Mouse (Mus musculus) midbrain, postnatal 0 days (tissue): ENCODE data around the gene 2200002J24Rik. TPM values are rescaled to one million over a fixed set of nuclear protein-coding genes. Genes with fewer than 3 reads are reported as not detected.

Experiments used
- ATAC-seq: fragments of 200-750 bp; cut with Nextera tagmentation; 2 replicates; pipeline ENCODE4 v1.8.0; 2017; ENCODE audit warnings: moderate number of reproducible peaks, mild to moderate bottlenecking, moderate TSS enrichment, moderate library complexity; ENCODE audit not compliant: low FRiP score
- DNase-seq: peaks from one replicate; pipeline ENCODE4 v3.0.0-alpha.2; 2015; ENCODE audit warnings: low spot score
- H3K27ac ChIP-seq: fragments of 300-500 bp; sonication (generic); 2 replicates; pipeline ENCODE4 v1.5.1; 2014; ENCODE audit warnings: low read depth, mild to moderate bottlenecking, low read length, mixed read lengths
- H3K27me3 ChIP-seq: fragments of 300-500 bp; sonication (generic); 2 replicates; pipeline ENCODE4 v1.6.1; 2014; ENCODE audit warnings: low read length, control low read depth, mixed read lengths; ENCODE audit not compliant: insufficient read depth
- H3K36me3 ChIP-seq: fragments of 300-500 bp; sonication (generic); 2 replicates; pipeline ENCODE4 v1.6.1; 2014; ENCODE audit warnings: low read length, control low read depth, mixed read lengths; ENCODE audit not compliant: insufficient read depth
- H3K4me1 ChIP-seq: fragments of 300-500 bp; sonication (generic); 2 replicates; pipeline ENCODE4 v1.6.1; 2014; ENCODE audit warnings: mild to moderate bottlenecking, control low read depth, antibody characterized with exemption, low read length, mixed read lengths; ENCODE audit not compliant: insufficient read depth
- H3K4me2 ChIP-seq: fragments of 300-500 bp; sonication (generic); 2 replicates; pipeline ENCODE4 v1.6.1; 2014; ENCODE audit warnings: low read depth, mild to moderate bottlenecking, low read length, mixed read lengths; ENCODE audit not compliant: poor library complexity, severe bottlenecking
- H3K4me3 ChIP-seq: fragments of 300-500 bp; sonication (generic); 2 replicates; pipeline ENCODE4 v1.5.1; 2014; ENCODE audit warnings: low read depth, mild to moderate bottlenecking, low read length, moderate library complexity
- H3K9ac ChIP-seq: fragments of 300-500 bp; sonication (generic); replicated peaks from 2 replicates; pipeline ENCODE4 v1.6.1; 2014; ENCODE audit warnings: mild to moderate bottlenecking, low read length, moderate library complexity, mixed read lengths; ENCODE audit not compliant: poor library complexity, severe bottlenecking
- H3K9me3 ChIP-seq: fragments of 300-500 bp; sonication (generic); 2 replicates; pipeline ENCODE4 v1.6.1; 2016; ENCODE audit warnings: low read length, control low read depth
- CTCF ChIP-seq: IDR thresholded peaks from 2 replicates; pipeline ENCODE4 v1.5.1; 2016; ENCODE audit warnings: antibody characterized with exemption, mild to moderate bottlenecking
- WGBS: fragments of 180-500 bp; shearing (Covaris S2); extraction: QIAGEN DNeasy Blood & Tissue Kit; methylation state at CpG from one replicate; pipeline ENCODE4 v1.1.7; 2014; 5-methylcytosine and 5-hydroxymethylcytosine counted together
- polyA plus RNA-seq: library from polyadenylated mRNA; unstranded; fragments of >200 nt; fragmentation: Nextera tagmentation; extraction: Ambion mirVana; gene quantifications from 2 replicates; pipeline ENCODE4 v1.2.1, GENCODE M21; 2015
- total RNA-seq: library from RNA; depleted of rRNA; stranded (reverse); fragments of >200 nt; gene quantifications from 2 replicates; pipeline ENCODE4 v1.2.3, GENCODE M21; 2014; rRNA removed

Gene 2200002J24Rik
- not detected in 2 replicates for total RNA-seq
- not detected in 2 replicates for polyA plus RNA-seq

DNA sequence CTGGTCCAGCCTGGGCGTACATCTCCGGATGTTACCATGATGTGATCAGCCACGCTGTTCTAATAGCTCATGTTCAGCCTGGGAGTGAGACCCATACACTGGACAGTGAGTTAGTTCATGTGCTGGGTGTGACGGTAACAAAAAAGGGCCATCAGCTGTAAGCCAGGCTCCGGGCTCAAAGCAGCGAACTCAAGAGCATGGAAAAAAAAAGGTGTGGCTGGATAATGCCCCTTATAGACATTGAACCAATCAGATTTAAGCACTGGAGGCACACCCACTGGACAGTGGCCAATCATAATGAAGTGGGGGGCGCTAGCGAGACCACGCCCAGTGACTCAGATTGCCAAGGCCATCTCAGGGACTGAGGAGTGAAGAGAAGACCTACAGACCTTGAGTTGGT, at the start of gene 2200002J24Rik:
Gene 2200002J24Rik, plus strand, starts transcription at position 338 of the 400 bp plus-strand sequence.
- Histone ChIP-seq H3K4me3 (no peak within 1 kb of the TSS), H3K4me2 (no peak within 1 kb of the TSS), H3K27me3 (no peaks in the 10 kb centered on the region), H3K9me3 (no peaks in the 10 kb centered on the region), H3K9ac (no peak within 1 kb of the TSS), H3K4me1 (no peaks in the 10 kb centered on the region), H3K27ac (no peak within 1 kb of the TSS), H3K36me3 (no peaks in the 10 kb centered on the region)
- TF ChIP-seq CTCF, result no peak
- DNase-seq (no peak), ATAC-seq (no peak)
- WGBS, result 40% methylated on average over 9 of the region's 9 CpGs

DNA sequence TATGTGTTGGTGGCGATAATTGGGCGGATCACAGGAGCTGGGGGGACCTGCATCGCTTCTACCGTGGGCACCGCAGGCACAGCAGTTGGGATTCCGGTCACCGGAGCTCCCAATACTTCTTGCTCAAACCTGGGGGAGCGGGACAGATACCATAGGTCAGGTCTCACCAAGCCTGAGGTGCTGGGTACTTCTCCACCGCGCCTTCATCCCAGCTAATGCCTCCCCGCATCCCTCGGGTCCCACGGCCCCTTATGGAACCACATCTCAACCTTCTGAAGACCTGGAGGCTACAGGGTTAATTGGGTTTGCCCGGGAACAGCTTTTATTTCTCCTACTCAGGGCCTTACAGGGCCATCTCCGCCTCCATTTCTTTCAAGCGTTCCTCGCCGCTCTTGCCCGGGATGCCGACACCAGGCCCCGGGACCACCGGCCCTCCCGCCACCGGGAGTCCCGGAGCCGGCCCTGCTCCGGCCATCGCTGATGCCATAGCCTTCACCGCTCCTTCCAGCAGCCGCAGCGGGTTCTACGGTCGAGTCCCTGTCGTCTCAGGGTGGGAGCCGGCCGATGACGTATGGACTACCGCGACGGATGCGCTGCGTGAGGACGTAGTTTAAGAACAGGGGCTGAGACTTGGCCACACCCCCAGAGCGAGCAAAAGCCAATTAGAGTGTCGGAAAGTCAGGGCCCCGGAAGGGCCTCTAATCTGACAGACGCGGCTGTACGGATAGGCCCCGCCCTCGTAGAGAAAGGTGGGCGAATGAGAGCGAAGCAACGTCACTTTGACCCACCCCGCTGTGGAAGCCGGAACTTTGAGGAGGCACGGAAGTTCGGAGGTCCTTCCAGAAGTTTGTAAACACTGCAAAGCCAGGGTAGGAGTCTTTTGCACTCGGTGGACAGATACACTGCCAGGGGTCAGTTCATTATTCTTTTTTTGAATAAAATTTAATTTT, 48.9 kb upstream of the 2200002J24Rik start, which contains the start of gene Rbm42:
Gene Rbm42, minus strand, starts transcription at position 727 of the 950 bp plus-strand sequence.
- peak within 1 kb of the TSS; percentile 68 for H3K4me3 ChIP-seq
- ATAC-seq (peak; percentile 99), DNase-seq (peak; percentile 100)
- 2% methylated on average over 59 of the region's 59 CpGs for WGBS
- no peaks in the 10 kb centered on the region for H3K27me3 ChIP-seq
- no peak for TF ChIP-seq CTCF
- H3K36me3 ChIP-seq, result peaks cover 41% of the 10 kb centered on the region
- H3K4me1 ChIP-seq, result no peaks in the 10 kb centered on the region
- peak within 1 kb of the TSS; percentile 60 for H3K27ac ChIP-seq
- H3K9ac ChIP-seq, result peak within 1 kb of the TSS; percentile 81
- no peaks in the 10 kb centered on the region for H3K9me3 ChIP-seq
- H3K4me2 ChIP-seq, result peak within 1 kb of the TSS; percentile 96

DNA sequence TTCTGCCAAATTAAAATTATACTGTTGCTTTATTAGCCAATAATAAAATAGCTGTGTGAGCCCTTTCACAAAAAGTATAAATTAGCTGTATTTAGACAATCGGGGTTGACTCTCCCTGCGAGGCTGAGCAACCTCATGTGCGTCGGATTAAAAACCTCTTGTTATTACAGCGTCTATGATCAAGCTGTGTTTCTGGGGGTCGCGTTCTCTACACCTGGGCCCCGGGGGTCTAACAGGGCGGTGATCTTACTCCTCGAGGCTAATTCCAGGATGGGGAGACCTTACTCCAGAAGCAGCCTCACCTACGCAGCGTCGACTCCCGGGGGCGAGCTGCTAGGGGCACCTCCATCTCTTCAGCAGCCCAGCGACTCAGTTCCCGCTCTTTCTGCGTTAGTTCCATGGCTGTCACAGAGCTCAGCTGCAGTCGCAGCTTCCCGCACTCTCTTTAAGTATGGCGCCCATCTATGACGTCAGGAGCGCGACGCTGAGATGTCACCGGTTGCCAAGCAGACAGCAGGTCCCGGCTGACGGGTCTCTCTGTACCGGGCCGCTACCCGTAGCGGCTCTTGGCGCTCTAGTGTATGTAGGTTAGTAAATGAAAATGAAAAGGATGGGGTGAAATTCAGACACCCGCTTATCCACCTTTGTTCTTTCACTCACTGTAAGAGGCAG, 34.1 kb upstream of the 2200002J24Rik start, which contains the start of gene Haus5:
Gene Haus5, minus strand, starts transcription at position 466 of the 672 bp plus-strand sequence.
- TF ChIP-seq CTCF, result no peak
- H3K27ac ChIP-seq, result peak within 1 kb of the TSS; percentile 89
- H3K36me3 ChIP-seq, result peaks cover 13% of the 10 kb centered on the region; the same call in 1 of the 2 replicates
- DNase-seq (peak; percentile 97), ATAC-seq (peak; percentile 92)
- H3K4me1 ChIP-seq, result no peaks in the 10 kb centered on the region
- no peaks in the 10 kb centered on the region for H3K9me3 ChIP-seq
- H3K4me2 ChIP-seq, result peak within 1 kb of the TSS; percentile 69
- peaks cover 7% of the 10 kb centered on the region; the same call in 1 of the 2 replicates for H3K27me3 ChIP-seq
- 1% methylated on average over 34 of the region's 34 CpGs for WGBS
- peak within 1 kb of the TSS; percentile 79 for H3K9ac ChIP-seq
- H3K4me3 ChIP-seq, result peak within 1 kb of the TSS; percentile 54

DNA sequence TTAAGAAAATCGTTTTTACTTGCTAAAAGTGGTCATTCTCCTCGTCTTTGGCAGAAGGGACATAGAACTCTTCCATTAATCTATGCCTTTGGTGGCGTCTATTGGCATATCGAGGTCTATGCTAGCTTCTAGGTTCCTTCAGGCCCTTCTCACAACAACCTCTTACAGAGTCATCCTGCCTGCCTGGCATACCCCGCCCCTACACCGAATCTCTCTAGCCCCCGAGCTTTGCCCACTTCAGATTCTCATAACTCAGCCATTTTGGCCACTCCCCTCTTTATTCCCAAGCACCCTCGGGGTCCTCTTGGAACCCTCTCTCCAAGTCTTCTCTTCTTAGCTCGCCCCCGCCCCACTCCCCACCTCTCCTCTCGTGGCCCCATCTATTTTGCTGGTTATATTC, 33.4 kb upstream of the 2200002J24Rik start:
- no peaks in the 10 kb centered on the region for H3K4me1 ChIP-seq
- H3K9ac ChIP-seq, result peak overlapping the region; percentile 79
- H3K36me3 ChIP-seq, result peaks cover 9% of the 10 kb centered on the region; the same call in 1 of the 2 replicates
- peak overlapping the region; percentile 69 for H3K4me2 ChIP-seq
- H3K4me3 ChIP-seq, result peak overlapping the region; percentile 54
- H3K27ac ChIP-seq, result peak overlapping the region; percentile 89
- DNase-seq (peak; percentile 53), ATAC-seq (peak; percentile 70)
- WGBS, result 2% methylated on average over 11 of the region's 11 CpGs
- no peaks in the 10 kb centered on the region for H3K9me3 ChIP-seq
- TF ChIP-seq CTCF, result no peak
- peaks cover 7% of the 10 kb centered on the region; the same call in 1 of the 2 replicates for H3K27me3 ChIP-seq

DNA sequence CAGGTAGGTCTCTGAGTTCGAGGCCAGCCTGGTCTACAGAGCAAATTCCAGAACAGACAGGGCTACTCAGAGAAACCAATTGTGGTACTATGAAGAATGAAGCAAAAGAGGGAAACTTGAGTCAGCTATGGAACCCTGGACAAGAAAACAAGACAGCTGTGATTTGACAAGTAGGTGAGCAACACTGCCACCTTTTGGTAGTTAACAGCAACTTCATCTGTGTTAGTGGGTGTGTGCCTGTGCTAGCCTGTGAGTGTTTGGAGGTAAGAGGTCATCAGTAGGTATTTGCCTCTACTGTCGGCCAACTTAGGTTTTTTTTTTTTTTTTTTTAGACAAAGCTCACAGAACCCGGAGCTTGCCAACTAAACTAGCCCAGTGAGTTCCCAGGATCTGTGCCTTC, 29.5 kb upstream of the 2200002J24Rik start:
- 46% methylated on average over 3 of the region's 3 CpGs for WGBS
- ATAC-seq (no peak), DNase-seq (peak; percentile 8)
- Histone ChIP-seq H3K27ac (no peak overlapping the region), H3K4me1 (no peaks in the 10 kb centered on the region), H3K9me3 (no peaks in the 10 kb centered on the region), H3K4me2 (no peak overlapping the region), H3K4me3 (no peak overlapping the region), H3K9ac (no peak overlapping the region), H3K36me3 (no peaks in the 10 kb centered on the region), H3K27me3 (peaks cover 7% of the 10 kb centered on the region; the same call in 1 of the 2 replicates)
- TF ChIP-seq CTCF, result peak; percentile 42
